Mouse (Mus musculus) lung, embryonic 16.5 days (tissue): ENCODE data around the gene Rhebl1. TPM values are rescaled to one million over a fixed set of nuclear protein-coding genes. Genes with fewer than 3 reads are reported as not detected.
A peak's percentile ranks its signal among the peaks of the same experiment; 100 is the strongest.
"Not testable (repeated sequence)": the region's sequence is repeated elsewhere in the genome, so short reads cannot be mapped to it uniquely, and the experiment has no call there.

ENCODE experiments used
- ATAC-seq: fragments of 200-750 bp; cut with Nextera tagmentation; 2 replicates; pipeline ENCODE4 v1.8.0; 2017; ENCODE audit warnings: low read depth, mild to moderate bottlenecking, moderate library complexity
- H3K27ac ChIP-seq: fragments of 300-500 bp; sonication (generic); 2 replicates; pipeline ENCODE4 v1.5.1; 2014; ENCODE audit warnings: mild to moderate bottlenecking, control low read depth, low read length
- H3K27me3 ChIP-seq: fragments of 300-500 bp; sonication (generic); 2 replicates; pipeline ENCODE4 v1.6.1; 2014; ENCODE audit warnings: low read depth, low read length, mixed read lengths; ENCODE audit not compliant: control insufficient read depth, insufficient read depth
- H3K36me3 ChIP-seq: fragments of 300-500 bp; sonication (generic); 2 replicates; pipeline ENCODE4 v1.6.1; 2014; ENCODE audit warnings: low read length; ENCODE audit not compliant: control insufficient read depth, insufficient read depth
- H3K4me1 ChIP-seq: fragments of 300-500 bp; sonication (generic); replicated peaks from 2 replicates; pipeline ENCODE4 v1.6.1; 2014; ENCODE audit warnings: low read length, mixed read lengths; ENCODE audit not compliant: control insufficient read depth, insufficient read depth
- H3K4me2 ChIP-seq: fragments of 300-500 bp; sonication (generic); 2 replicates; pipeline ENCODE4 v1.6.1; 2014; ENCODE audit warnings: low read depth, low read length, control low read depth
- H3K4me3 ChIP-seq: fragments of 300-500 bp; sonication (generic); 2 replicates; pipeline ENCODE4 v1.5.1; 2014; ENCODE audit warnings: mild to moderate bottlenecking, low read length, control low read depth
- H3K9ac ChIP-seq: fragments of 300-500 bp; sonication (generic); 2 replicates; pipeline ENCODE4 v1.6.1; 2014; ENCODE audit warnings: low read length, control low read depth
- H3K9me3 ChIP-seq: fragments of 300-500 bp; sonication (generic); 2 replicates; pipeline ENCODE4 v1.6.1; 2016; ENCODE audit warnings: low read length; ENCODE audit not compliant: control insufficient read depth
- WGBS: fragments of 180-500 bp; shearing (Covaris S2); extraction: QIAGEN DNeasy Blood & Tissue Kit; methylation state at CpG from one replicate; pipeline ENCODE4 v1.1.7; 2014; 5-methylcytosine and 5-hydroxymethylcytosine counted together
- polyA plus RNA-seq: library from polyadenylated mRNA; unstranded; fragments of >200 nt; fragmentation: Nextera tagmentation; extraction: Ambion mirVana; gene quantifications from 2 replicates; pipeline ENCODE4 v1.2.1, GENCODE M21; 2015

Gene Rhebl1
- 9.4 and 12.1 TPM in 2 replicates for polyA plus RNA-seq

DNA sequence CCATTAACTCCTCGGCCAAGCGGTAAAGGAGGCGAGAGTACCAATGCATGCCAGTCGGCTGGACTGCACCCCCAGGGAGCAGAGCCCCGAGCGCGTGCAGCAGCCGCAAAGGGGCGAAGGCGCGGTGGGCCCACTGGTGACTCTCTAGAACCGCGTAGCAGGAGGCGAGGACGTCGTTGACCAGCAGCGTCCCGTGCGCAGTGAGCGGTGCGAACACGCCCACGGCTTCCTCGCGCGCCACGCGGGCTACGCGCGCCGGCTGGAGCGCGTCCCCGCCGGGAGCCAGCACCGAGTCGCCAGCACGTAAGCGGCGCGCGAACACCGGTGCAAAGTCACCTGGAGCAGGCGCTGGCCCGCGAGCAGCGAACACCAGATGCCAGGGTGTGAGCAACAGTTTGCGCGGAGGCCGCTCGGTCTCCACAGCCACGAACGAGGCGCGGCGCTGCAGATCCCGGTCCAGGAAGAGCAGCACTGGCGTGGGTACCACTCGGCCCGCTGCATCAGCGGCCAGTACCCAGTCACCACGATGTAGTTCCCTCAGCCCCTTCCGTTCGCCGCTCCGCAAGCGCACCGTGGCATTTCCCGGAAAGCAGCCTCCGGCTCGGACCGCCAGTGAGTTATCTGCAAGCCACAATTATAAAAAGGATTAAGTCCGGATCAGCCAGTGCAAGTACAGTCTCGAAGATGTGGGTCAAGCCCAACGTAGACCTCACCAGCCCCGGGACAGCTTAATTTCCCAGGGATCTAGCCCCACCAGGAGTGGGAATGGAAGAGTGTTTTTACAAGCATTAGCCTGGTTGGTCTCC, at the start of gene Rhebl1:
Gene Rhebl1, minus strand, starts transcription at position 601 of the 806 bp plus-strand sequence.
- H3K4me3 ChIP-seq = peak within 1 kb of the TSS; percentile 58
- ATAC-seq = peak; percentile 24
- H3K9ac ChIP-seq = peak within 1 kb of the TSS; percentile 58
- H3K36me3 ChIP-seq = no peaks in the 10 kb centered on the region
- H3K4me1 ChIP-seq = peaks cover 36% of the 10 kb centered on the region
- no peaks in the 10 kb centered on the region for H3K9me3 ChIP-seq
- no peak within 1 kb of the TSS; the same call in 1 of the 2 replicates for H3K27ac ChIP-seq
- peaks cover 61% of the 10 kb centered on the region for H3K27me3 ChIP-seq
- H3K4me2 ChIP-seq = peak within 1 kb of the TSS; percentile 97
- under 1% methylated on average over 77 of the region's 77 CpGs for WGBS

GRCm38 (mm10) chr15:98943133-98943532, 48.8 kb upstream of the Rhebl1 start:
- no peak overlapping the region for H3K9ac ChIP-seq
- H3K27ac ChIP-seq = no peak overlapping the region
- H3K4me2 ChIP-seq = no peak overlapping the region
- H3K36me3 ChIP-seq = no peaks in the 10 kb centered on the region
- no peaks in the 10 kb centered on the region for H3K4me1 ChIP-seq
- no peaks in the 10 kb centered on the region for H3K9me3 ChIP-seq
- 62% methylated on average over 4 of the region's 4 CpGs for WGBS
- no peak for ATAC-seq
- no peak overlapping the region for H3K4me3 ChIP-seq
- H3K27me3 ChIP-seq = no peaks in the 10 kb centered on the region

DNA sequence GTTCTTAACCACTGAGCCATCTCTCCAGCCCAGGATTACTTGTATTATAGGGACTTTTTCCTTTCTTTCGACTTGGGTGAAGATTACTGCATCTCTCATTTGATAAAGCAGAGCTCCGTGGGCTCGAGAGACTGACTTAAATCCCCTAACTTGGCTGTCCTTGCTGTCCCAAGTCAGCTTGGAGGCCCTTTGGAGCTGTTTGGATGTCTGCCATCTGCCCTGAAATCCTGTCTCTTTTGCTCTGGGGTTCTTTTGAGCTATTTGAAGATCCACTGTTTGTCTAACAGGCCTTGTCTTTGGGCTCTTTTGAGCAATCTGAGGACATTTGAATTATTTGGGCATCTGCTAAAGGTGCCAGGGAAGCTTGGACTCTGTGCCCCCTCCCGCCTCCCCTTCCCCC, 47.7 kb upstream of the Rhebl1 start:
- H3K4me2 ChIP-seq = no peak overlapping the region
- H3K36me3 ChIP-seq = no peaks in the 10 kb centered on the region
- ATAC-seq = no peak
- H3K4me3 ChIP-seq = no peak overlapping the region
- no peaks in the 10 kb centered on the region for H3K9me3 ChIP-seq
- 62% methylated on average over 4 of the region's 4 CpGs for WGBS
- H3K9ac ChIP-seq = no peak overlapping the region
- H3K4me1 ChIP-seq = no peaks in the 10 kb centered on the region
- no peaks in the 10 kb centered on the region for H3K27me3 ChIP-seq
- H3K27ac ChIP-seq = no peak overlapping the region

GRCm38 (mm10) chr15:98941539-98941938, 47.2 kb upstream of the Rhebl1 start:
- Histone ChIP-seq H3K4me2 (no peak overlapping the region), H3K9ac (no peak overlapping the region), H3K4me3 (no peak overlapping the region), H3K4me1 (no peaks in the 10 kb centered on the region), H3K27ac (no peak overlapping the region), H3K36me3 (no peaks in the 10 kb centered on the region), H3K9me3 (no peaks in the 10 kb centered on the region), H3K27me3 (no peaks in the 10 kb centered on the region)
- no peak for ATAC-seq
- 62% methylated on average over 2 of the region's 2 CpGs for WGBS

GRCm38 (mm10) chr15:98940816-98941215, 46.5 kb upstream of the Rhebl1 start:
- Histone ChIP-seq H3K36me3 (no peaks in the 10 kb centered on the region), H3K9ac (no peak overlapping the region), H3K27ac (no peak overlapping the region), H3K4me3 (no peak overlapping the region), H3K4me1 (peaks cover 1% of the 10 kb centered on the region; the same call in 1 of the 2 replicates), H3K4me2 (no peak overlapping the region), H3K9me3 (no peaks in the 10 kb centered on the region), H3K27me3 (no peaks in the 10 kb centered on the region)
- 64% methylated on average over 10 of the region's 10 CpGs for WGBS
- no peak for ATAC-seq

- peak; percentile 97 for ATAC-seq
- Histone ChIP-seq H3K4me3 (peak within 1 kb of the TSS; percentile 78), H3K36me3 (no peaks in the 10 kb centered on the region), H3K9ac (peak within 1 kb of the TSS; percentile 96), H3K27ac (peak within 1 kb of the TSS; percentile 99), H3K9me3 (no peaks in the 10 kb centered on the region), H3K4me1 (peaks cover 16% of the 10 kb centered on the region), H3K4me2 (peak within 1 kb of the TSS; percentile 97), H3K27me3 (no peaks in the 10 kb centered on the region)
- WGBS = under 1% methylated on average over 51 of the region's 58 CpGs
These were observed 40.0 kb upstream of the Rhebl1 start, which contains the start of gene Tuba1b for GRCm38 (mm10) chr15:98934217-98934839. Tuba1b (minus strand) TSS chr15:98934565.

GRCm38 (mm10) chr15:98933833-98934216, 39.5 kb upstream of the Rhebl1 start:
- H3K27me3 ChIP-seq = no peaks in the 10 kb centered on the region
- H3K9ac ChIP-seq = peak overlapping the region; percentile 96
- H3K4me1 ChIP-seq = peaks cover 18% of the 10 kb centered on the region
- no peaks in the 10 kb centered on the region for H3K9me3 ChIP-seq
- 0% methylated on average over 35 of the region's 35 CpGs for WGBS
- H3K4me3 ChIP-seq = peak overlapping the region; percentile 78
- peak; percentile 86 for ATAC-seq
- peak overlapping the region; percentile 97 for H3K4me2 ChIP-seq
- no peaks in the 10 kb centered on the region for H3K36me3 ChIP-seq
- H3K27ac ChIP-seq = peak overlapping the region; percentile 99

- WGBS = 3% methylated on average over 8 of the region's 9 CpGs
These were observed 38.8 kb upstream of the Rhebl1 start for GRCm38 (mm10) chr15:98933004-98933671.

DNA sequence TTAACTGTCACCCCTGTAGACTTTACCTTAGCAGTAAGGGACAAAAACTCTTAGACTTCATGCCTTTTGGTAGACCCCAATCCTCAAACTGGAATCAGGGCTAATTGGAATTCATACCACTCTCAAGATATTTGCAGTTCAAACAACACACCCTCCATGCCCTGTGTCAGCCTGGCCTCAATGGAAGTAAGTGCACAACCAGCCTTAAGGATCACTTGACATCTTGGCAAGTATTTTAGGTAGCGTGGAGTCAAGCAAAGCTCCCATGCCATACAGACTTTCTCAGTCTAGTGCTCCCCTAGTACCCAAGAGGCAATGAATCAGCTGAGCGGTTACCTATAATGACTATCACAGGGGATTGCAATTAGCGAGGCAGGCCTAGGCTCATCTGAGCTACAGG, 36.7 kb upstream of the Rhebl1 start:
- H3K4me2 ChIP-seq = no peak overlapping the region
- H3K27ac ChIP-seq = no peak overlapping the region

More at GRCm38 (mm10) chr15:98933004-98933671, 38.8 kb upstream of the Rhebl1 start:
- Histone ChIP-seq H3K4me2 (peak overlapping the region; percentile 97), H3K27ac (peak overlapping the region; percentile 99), H3K9ac (peak overlapping the region; percentile 96), H3K4me1 (peaks cover 22% of the 10 kb centered on the region), H3K4me3 (peak overlapping the region; percentile 78)
- ATAC-seq, H3K9me3 ChIP-seq, H3K36me3 ChIP-seq, H3K27me3 ChIP-seq: not testable (repeated sequence)

More for the DNA sequence above, 36.7 kb upstream of the Rhebl1 start:
- Histone ChIP-seq H3K27me3 (no peaks in the 10 kb centered on the region), H3K4me3 (no peak overlapping the region), H3K36me3 (no peaks in the 10 kb centered on the region), H3K9ac (no peak overlapping the region), H3K9me3 (no peaks in the 10 kb centered on the region; the same call in 1 of the 2 replicates), H3K4me1 (peaks cover 22% of the 10 kb centered on the region)
- WGBS = 63% methylated on average over 3 of the region's 3 CpGs
- no peak for ATAC-seq
